Mouse (Mus musculus) layer of hippocampus, adult 18-20 months (tissue): Measurements from ENCODE around the gene 4933411K16Rik. TPM values are rescaled to one million over a fixed set of nuclear protein-coding genes. Genes with fewer than 3 reads are reported as not detected.
A peak's percentile ranks its signal among the peaks of the same experiment; 100 is the strongest.

Source experiments
- DNase-seq, 2 experiments: peaks; one replicate each; pipeline ENCODE4 v3.0.0; 2022; ENCODE audit warnings: low spot score in 2 of 2
- long read RNA-seq: library from polyadenylated mRNA; stranded (forward); transcript quantifications from one replicate; pipeline ENCODE4 v2.0.0, GENCODE M21; 2021
- total RNA-seq, 2 experiments: library from RNA; stranded (reverse); gene quantifications; 2 replicates each; pipeline ENCODE4 v1.2.3; 2021

4933411K16Rik gene
- 1 to 10 TPM; 1.6 to 2.1 TPM for total RNA-seq
- long read RNA-seq = 0 reads

- no peak for DNase-seq
These were observed at the start of gene 4933411K16Rik for GRCm38 (mm10) chr19:42051948-42052347. TSS of gene 4933411K16Rik (plus strand) at chr19:42052248.

- DNase-seq = no peak
These were observed 47.8 kb upstream of the 4933411K16Rik start for GRCm38 (mm10) chr19:42004258-42004657.

- DNase-seq = no peak
These were observed 46.4 kb upstream of the 4933411K16Rik start for GRCm38 (mm10) chr19:42005616-42006015.

- DNase-seq = no peak
These were observed 45.5 kb upstream of the 4933411K16Rik start for GRCm38 (mm10) chr19:42006568-42006967.

- no peak for DNase-seq
These were observed 43.5 kb upstream of the 4933411K16Rik start for GRCm38 (mm10) chr19:42008586-42008985.

GRCm38 (mm10) chr19:42009067-42009466 is 43.0 kb upstream of the 4933411K16Rik start:
- no peak for DNase-seq

- no peak for DNase-seq
These were observed 41.6 kb upstream of the 4933411K16Rik start for GRCm38 (mm10) chr19:42010436-42010835.

- DNase-seq = no peak
These were observed 40.9 kb upstream of the 4933411K16Rik start for GRCm38 (mm10) chr19:42011123-42011522.

- no peak for DNase-seq
These were observed 37.7 kb upstream of the 4933411K16Rik start for GRCm38 (mm10) chr19:42014231-42014825.

- DNase-seq = no peak
These were observed 37.0 kb upstream of the 4933411K16Rik start for GRCm38 (mm10) chr19:42015001-42015400.

- DNase-seq = no peak
These were observed 35.8 kb upstream of the 4933411K16Rik start for GRCm38 (mm10) chr19:42016251-42016650.

- DNase-seq = peak; percentile 36 to 37
These were observed 35.2 kb upstream of the 4933411K16Rik start for GRCm38 (mm10) chr19:42016840-42017239.

- DNase-seq = peak; percentile 50 to 76
These were observed 34.4 kb upstream of the 4933411K16Rik start for GRCm38 (mm10) chr19:42017399-42018247.

- no peak for DNase-seq
These were observed 33.0 kb upstream of the 4933411K16Rik start for GRCm38 (mm10) chr19:42019011-42019522.

GRCm38 (mm10) chr19:42021681-42022541 is 30.1 kb upstream of the 4933411K16Rik start:
- no peak for DNase-seq

- DNase-seq = no peak
These were observed 29.6 kb upstream of the 4933411K16Rik start for GRCm38 (mm10) chr19:42022542-42022848.

- DNase-seq = peak; percentile 65 to 94
These were observed 25.9 kb upstream of the 4933411K16Rik start for GRCm38 (mm10) chr19:42026158-42026557.

GRCm38 (mm10) chr19:42031112-42031511 is 20.9 kb upstream of the 4933411K16Rik start:
- DNase-seq = no peak

GRCm38 (mm10) chr19:42033611-42034010 is 18.4 kb upstream of the 4933411K16Rik start:
- no peak for DNase-seq

- peak in 1 of 2 experiments; percentile 36 for DNase-seq
These were observed 17.8 kb upstream of the 4933411K16Rik start for GRCm38 (mm10) chr19:42034146-42034775.
